ENCODE assay signal across 1 mouse cellular context in genomic region chrX:110279492-110280213, GRCm38 (mm10).
TF ChIP-seq lines count a peak whose summit lies in the region.

No protein-coding gene starts in this region.

TF ChIP-seq in MEL, 35 proteins besides CTCF, POLR2A, EP300 and RAD21 (continued from another document):
- TF ChIP-seq MEF2A (IDR thresholded peaks at IDR 0.05; ENCODE audit: extremely low read depth, insufficient replicate concordance, low read depth, low read length, poor library complexity, severe bottlenecking) = no peak
- no peak for TF ChIP-seq BHLHE40 (IDR thresholded peaks at IDR 0.05; ENCODE audit: borderline replicate concordance, low read depth, low read length)
- no peak for TF ChIP-seq TBP (IDR thresholded peaks at IDR 0.05; ENCODE audit: low read depth, low read length)
- peak; percentile 57 for TF ChIP-seq TAL1 (IDR thresholded peaks at IDR 0.05; ENCODE audit: low read length)
- TF ChIP-seq HCFC1 (IDR thresholded peaks at IDR 0.05; ENCODE audit: low read depth, low read length) = 0 out of 2 replicates have a peak, but pooled peaks have one; percentile 14
- TF ChIP-seq POLR2AphosphoS5 (IDR thresholded peaks at IDR 0.05; ENCODE audit: borderline replicate concordance, low read depth, low read length) = no peak
- no peak for TF ChIP-seq ZKSCAN1 (IDR thresholded peaks at IDR 0.05; ENCODE audit: low read depth, low read length)
- TF ChIP-seq MXI1 (IDR thresholded peaks at IDR 0.05; ENCODE audit: low read depth, low read length) = peak; percentile 45; the same call in 1 of the 2 replicates
- no peak for TF ChIP-seq ELF1 (IDR thresholded peaks at IDR 0.05; ENCODE audit: low read depth, low read length)
- no peak; the same call in 1 of the 2 replicates for TF ChIP-seq CHD1 (IDR thresholded peaks at IDR 0.05; ENCODE audit: low read depth, low read length)
- TF ChIP-seq MAFK (IDR thresholded peaks at IDR 0.05; ENCODE audit: borderline replicate concordance, low read depth, low read length) = no peak
- peak; percentile 10; the same call in 1 of the 2 replicates for TF ChIP-seq ZC3H11A (IDR thresholded peaks at IDR 0.05; ENCODE audit: low read depth, low read length)
- no peak for TF ChIP-seq MAX (IDR thresholded peaks at IDR 0.05; ENCODE audit: low read length)
- TF ChIP-seq NRF1 (IDR thresholded peaks at IDR 0.05; ENCODE audit: insufficient read depth, low read depth, low read length, poor library complexity, severe bottlenecking) = no peak
- no peak for TF ChIP-seq KAT2A (conservative IDR thresholded peaks at IDR 0.05; ENCODE audit: low read depth, low read length)
- TF ChIP-seq RCOR1 (IDR thresholded peaks at IDR 0.05; ENCODE audit: low read depth, low read length) = peak; percentile 40
- TF ChIP-seq ZNF384 (IDR thresholded peaks at IDR 0.05; ENCODE audit: low read depth, low read length) = peak; percentile 97
